Mouse (Mus musculus) cerebellum, adult 2 months (tissue): ENCODE measurements around the gene Serp2.

Experiments
- CTCF ChIP-seq: fragments of 200-500 bp; IDR thresholded peaks from 2 replicates; pipeline ENCODE4 v1.5.1; 2011; ENCODE audit warnings: low read depth, mild to moderate bottlenecking, control low read depth, low read length, moderate library complexity, borderline replicate concordance; ENCODE audit not compliant: insufficient read depth
- POLR2A ChIP-seq: fragments of 200-500 bp; IDR thresholded peaks from 2 replicates; pipeline ENCODE4 v1.6.1; 2011; ENCODE audit warnings: low read length, control low read depth, borderline replicate concordance; ENCODE audit not compliant: insufficient read depth

- TF ChIP-seq POLR2A (no peak), CTCF (no peak)
Measured at GRCm38 (mm10) chr14:76507357-76507756, 49.3 kb downstream of the Serp2 start.
